Mouse (Mus musculus) kidney, adult 18-20 months (tissue): ENCODE measurements around the gene Adcy2.

Experiments used
- DNase-seq: peaks from one replicate; pipeline ENCODE4 v3.0.0; 2021

Gene Adcy2

DNA sequence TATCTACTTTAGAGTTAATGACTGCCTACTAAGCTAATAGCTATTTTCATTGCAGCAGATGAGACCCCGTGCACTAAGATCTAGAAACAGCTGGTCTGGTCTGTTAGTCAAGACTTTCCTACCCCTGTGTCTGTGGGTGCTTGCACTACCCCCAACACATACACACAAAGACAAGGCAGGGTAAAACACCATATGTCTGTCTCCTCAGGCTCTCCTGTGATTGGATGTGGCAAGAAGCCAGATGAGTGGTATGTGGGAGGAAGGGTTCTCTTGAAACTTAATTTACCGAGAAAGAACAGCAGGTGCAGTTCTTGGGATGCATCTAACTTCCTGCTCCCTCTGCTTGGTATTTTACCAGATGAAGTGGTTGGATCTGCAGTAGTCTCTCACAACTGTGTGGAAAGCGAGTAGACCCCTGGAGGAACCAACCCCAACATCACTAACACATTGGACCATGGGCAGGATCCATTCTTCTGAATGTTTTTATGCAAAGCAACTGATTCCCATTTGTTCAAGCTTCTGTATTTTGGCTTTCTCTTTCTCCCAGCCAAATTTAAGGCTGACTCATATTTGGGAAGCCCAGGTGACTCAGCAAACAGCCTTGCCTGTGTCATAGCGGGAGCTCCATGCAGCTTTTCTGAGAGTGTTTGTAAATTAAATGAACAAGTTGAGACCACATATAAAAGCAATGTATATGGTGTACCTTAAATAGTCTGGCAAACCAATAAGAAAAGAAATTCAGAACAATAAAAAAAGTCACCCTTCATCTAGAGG is 183.4 kb downstream of the Adcy2 start:
- DNase-seq = no peak

DNA sequence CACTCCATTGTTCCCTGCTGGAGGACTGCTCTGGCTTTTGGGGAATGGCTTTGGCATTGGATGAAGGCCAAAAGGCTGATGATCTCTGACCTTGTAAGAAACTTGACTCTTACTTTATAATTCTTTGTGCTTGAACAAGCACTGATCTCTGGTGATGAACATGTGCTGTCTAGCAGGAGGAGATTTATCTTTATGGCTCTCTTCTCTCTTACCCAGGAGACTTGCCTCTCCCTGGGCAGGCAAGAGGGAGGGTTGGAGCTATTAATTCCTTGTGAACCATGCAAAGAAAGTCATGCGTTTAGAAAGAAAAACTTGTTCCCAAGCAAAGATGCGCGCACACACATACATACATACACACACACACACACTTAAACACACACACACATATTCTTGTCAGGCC is 188.2 kb downstream of the Adcy2 start:
- no peak for DNase-seq

DNA sequence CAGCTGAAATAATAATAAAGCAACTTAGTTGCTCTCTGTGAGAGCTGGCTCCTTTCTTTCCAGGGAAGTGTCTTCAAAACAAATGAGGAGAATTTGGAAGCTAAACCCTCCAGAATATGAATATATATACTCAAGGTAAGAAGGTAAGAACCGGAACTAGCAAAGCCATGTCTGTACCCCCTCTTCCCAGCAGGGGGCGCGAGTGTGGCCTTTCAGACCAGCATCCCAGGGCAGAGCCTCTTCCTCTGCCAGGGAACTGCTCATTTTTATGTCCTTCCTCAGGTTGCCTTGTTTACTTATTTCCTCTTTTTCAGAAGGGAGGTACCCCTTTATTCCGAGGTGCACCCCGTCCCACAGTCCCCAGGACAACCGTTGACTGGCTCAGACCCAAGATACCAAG is 199.6 kb downstream of the Adcy2 start:
- DNase-seq = peak; percentile 6

DNA sequence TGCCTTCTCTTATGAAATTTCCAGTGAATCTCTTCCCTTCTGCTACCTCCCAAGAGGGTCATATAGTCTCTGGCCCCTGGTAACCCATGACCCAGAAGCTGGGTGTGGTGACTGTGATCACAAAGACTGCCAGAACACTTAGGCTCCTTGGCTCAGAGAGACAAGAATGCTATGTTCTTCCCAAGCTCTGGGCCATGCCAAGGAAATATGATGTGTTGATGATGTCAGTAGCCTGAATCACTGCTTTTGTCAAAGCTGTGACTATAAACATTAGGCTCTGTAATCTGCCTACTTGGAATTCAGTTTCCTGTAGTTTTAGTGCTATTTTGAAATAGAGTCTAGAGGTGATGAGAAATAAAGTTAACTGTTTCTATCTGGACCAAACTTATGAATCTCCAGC is 206.1 kb downstream of the Adcy2 start:
- no peak for DNase-seq

DNA sequence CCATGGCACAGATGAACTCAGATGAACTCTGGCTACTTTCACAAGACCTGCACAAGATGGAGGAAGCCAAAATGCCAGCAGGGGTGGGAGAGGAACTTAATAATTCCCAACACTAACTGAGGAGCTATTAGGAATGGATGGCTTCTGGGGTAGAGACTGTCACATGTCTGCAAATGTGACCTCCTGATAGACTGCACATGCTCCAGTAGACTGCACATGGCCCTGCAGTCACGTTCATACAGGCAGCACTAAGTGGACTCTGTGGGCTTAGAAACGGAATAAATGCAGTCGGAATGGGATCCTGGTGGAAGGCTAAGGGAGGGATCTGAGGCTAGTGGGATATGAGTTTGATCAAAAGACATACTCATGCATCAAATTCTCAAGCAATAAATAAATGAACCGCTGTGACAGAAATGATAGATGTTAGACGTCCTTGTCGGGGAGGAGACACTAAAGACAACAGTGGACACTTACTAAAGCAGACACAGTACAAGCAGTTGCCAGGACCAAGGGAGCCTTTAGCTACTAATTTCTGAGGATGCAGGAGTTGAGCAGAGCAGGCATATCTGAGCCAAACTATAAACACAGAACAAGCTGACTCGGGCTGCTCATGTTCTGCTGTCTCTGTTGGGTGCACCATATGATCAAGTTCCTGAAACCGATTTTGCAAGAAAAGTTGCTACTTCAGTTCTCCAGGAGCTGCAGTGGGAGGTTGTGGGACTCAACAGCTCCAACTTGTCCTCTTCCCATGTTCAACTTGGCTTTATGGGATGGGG is 211.9 kb downstream of the Adcy2 start:
- DNase-seq = no peak

DNA sequence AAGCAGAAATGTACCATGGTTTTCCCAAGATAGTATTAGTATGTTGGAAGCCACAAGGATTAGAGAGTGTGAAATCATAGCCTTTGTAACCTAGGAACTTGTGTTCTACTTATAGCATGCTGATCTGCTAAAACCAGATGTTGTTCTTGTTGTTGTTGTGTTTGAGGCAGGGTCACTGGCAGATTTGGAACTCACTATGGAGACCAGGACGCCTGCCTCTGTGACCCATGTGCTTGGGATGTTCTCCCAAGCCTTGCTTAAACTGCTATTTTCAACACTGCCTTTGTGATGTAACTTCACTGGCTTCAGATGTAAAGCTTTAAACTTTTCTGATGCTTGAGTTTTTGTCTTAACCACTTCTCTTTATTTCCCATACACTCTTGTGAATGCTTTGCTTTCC is 216.2 kb downstream of the Adcy2 start:
- DNase-seq = no peak

DNA sequence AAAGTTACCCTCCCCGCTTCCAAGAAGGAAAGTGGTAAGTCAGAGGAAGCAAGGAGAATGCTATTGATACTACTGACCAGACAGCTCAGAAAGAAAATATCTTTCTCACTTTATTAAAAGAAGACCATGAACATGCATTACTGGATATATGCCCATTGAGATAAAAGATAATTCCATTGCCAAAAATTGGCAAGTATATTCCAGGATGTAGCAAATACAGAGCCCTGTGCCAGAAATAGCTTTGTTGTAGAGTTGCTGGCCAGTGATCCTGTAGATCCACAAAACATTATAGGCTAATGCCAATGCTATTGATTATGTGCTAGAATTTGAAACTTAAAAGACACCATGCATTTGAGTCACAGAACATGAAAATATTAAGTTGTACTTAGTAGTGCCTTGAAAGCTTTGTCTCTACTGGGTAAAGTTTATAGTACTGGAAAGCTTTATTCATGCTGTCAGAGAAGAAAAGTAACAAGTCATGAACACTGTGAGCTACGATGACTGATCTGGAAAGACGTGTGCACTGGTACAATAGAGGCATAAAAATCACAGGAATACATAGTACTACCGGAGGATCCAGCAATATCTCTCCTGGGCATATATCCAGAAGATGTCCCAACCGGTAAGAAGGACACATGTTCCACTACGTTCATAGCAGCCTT is 221.2 kb downstream of the Adcy2 start:
- no peak for DNase-seq

DNA sequence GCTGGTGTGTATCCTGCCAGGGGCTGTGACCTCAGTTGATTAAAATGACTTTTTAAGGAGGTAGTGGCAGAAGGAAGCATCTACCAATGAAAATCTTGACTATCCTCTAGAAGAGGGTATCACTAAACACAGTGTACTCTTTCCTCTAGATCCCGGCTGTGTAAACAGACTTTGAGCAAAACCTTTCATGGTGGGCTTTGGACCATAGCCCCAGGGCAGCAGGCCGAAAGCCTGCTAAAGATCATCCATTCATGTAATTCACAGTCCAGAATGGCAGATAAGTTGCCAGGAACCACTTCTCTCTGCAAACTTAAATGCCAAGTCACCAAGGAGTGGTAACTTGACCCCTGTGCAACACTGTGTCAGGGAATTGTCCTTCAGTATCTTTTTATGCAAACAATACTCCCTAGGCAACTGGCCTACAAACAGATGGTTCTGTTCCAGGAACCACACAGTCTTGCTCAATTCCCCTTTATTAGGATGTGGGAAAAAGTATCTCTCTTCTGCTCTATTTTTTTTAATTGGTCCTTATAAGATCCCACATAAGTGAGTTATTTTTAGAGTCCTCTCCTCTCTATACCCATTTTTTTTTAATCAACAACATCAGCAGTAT is 225.6 kb downstream of the Adcy2 start:
- DNase-seq = no peak

DNA sequence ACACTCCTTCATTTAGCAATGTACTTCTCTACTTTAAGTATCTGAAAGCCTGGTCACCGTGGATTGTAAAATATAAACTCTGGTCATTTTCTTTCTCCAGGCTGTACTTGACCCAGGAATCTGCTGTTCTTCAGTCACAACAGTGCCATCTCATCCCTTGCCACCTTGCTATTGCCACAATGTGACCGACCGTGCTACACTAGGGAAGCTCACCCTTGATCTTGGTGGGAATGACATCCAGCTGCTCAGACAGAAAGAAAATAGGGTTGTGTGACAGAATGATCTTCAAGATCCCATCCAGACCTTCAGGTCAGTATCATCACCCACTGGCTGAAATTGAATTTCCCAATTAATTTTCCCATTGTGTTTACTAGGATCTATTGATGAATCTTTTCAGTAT is 230.8 kb downstream of the Adcy2 start:
- no peak for DNase-seq

DNA sequence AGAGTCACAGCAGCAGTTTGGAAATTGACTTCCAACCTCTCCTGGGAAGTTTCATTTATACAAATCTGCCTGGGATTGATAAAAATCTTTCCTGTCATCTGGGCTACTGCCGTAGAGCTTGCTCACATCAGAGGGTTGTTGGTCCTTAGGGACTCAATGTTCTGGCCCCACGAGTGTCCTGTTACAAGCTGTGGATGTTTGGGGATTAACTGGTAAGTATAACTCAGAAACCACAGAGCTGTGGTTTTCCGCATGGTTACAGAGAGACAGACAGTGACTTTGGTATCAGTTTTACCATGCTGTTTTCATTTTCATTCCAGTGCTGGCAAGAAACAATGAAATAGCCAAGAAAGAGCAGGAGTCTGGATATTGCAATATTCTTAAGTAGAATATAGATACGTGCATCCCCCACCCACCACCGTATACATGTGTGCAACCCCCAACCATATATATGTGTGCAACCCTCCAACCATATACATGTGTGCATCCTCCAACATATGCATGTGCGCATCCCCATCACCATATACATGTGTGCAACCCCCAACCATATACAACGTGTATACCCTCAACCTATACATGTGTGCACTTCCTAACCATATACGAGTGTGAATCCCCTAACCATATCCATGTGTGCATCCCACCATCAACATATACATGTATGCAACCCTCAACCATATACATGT is 233.3 kb downstream of the Adcy2 start:
- no peak for DNase-seq

DNA sequence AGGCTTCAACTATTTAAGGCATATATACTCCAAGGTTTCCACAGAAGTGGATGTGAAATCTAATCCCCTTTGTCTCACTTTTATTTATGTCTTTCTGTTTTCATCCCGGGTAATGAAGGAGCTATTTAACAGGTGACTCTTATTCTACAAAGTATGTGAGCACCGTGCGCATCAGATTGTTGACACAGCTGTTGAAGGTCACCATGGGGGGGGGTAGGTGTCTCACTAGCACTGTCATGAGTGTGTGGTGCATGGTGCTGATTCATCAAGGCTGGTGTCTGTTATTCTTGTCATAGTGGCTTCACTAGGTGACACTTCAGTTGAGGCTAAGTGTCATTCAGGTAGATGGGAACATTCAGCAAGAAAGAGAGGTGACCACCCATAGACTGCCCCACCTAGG is 234.7 kb downstream of the Adcy2 start:
- no peak for DNase-seq

DNA sequence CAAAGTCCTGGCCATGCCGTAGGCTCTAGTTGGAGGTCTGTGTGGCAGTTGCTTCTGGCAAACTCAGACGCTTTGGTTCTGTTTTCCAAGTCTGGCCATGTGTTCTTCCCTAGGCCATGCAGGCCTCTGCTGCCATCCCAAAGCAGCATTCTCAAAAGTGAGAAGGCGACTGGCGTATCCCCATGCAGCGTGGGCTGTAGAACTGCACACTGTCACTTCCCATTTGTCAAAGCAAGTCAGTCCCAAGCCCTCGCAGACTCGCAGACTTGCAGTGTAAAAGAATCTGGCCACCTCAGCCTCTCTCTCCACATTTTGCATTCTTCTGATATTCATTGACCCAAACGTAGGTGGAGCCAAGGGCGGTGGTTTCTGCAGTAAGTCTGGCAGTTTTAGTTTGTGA is 249.5 kb downstream of the Adcy2 start:
- no peak for DNase-seq

DNA sequence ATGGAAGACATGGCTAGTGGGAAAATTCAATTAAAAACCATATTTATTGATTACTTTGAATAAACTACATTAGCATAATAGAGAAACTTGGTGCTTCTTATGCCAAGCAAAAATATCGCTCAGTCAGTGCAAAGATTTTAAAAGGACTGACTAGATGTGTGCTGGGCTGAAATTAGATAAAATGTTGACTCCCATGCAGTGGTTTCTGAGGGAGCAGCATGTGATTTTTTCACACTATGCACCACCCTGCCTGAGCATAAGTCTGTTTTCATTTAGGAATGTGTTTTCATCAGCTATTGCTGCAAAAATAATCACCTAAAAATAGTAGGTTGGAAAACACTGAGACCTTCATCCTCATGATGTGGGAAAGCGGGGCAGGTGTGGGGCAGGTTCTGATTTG is 250.0 kb downstream of the Adcy2 start:
- no peak for DNase-seq

DNA sequence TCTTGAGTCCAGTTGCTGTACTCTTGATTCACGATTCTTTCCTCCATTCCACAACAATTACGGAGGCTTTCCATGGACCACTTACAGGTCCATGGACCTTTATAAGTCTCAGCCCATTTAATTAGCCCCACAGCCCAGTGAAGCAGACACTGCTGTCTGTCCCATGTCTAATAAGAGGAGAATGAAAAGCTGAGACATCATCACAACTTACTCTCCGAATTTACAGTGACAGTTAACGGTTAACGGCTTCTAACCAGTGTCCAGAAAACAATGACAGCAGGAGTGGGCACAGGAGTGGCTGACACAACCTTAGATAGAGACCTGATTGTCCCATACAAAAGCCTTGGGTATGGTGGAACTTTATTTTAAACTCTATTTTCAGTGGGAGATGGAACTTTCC is 253.9 kb downstream of the Adcy2 start:
- no peak for DNase-seq

DNA sequence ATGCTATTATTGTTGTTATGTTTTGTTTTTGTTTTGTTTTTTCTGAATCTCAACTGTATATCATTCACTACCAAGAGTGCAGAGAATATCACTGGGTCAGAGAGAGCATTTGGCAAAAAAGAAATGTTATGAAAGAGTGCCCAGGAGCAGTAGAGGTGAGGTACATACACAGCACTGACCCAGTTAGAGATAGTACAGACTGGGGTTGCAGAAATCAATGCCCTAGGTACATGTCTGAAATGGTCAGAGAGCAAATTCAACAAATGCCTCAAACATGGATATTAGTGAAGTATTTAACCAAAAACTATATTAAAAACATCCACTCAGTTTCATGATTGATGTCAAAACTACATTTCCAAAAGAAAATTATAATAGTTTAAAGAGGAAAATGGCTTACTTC is 286.7 kb downstream of the Adcy2 start:
- DNase-seq = no peak

DNA sequence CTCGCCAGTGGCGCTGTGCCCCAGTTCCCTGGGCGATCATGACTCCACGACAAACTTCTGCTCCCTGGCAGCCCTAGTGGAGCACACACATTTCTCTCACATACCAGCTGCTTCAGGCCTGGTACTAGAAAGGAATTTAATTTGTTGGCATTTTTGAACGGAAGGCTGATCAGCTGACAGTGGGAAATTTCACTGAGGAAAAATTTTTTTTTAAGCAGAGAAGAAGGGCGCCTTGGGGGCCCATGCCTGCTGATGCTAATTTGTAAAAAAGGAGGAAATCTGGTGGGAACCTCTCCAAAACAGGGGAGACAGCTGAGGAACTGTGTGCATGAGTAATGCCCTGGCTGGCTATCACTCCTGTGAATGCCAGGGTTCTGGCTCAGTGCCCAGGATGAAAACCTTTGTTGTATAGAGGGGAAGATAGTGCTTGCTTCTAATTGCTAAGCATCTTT is 292.0 kb downstream of the Adcy2 start:
- no peak for DNase-seq

DNA sequence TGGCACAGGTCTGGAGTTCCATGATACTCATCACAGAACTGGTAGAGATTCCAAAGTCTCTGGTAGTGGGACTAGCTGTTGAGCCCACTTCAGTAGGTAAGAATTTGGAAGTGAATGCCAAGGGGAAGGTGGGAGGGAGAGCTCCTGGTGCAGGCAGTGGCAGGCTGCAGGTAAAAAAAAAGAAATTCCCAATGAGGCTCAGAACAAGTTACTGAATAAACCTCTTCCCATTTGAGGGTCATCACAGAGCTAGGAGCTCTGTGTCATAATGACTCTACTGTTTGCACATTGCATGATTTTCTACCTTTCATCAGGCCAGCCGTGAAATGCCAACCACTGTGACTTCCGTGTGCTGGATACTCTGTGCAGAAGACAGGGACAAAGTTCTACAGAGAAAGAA is 314.4 kb downstream of the Adcy2 start:
- no peak for DNase-seq

DNA sequence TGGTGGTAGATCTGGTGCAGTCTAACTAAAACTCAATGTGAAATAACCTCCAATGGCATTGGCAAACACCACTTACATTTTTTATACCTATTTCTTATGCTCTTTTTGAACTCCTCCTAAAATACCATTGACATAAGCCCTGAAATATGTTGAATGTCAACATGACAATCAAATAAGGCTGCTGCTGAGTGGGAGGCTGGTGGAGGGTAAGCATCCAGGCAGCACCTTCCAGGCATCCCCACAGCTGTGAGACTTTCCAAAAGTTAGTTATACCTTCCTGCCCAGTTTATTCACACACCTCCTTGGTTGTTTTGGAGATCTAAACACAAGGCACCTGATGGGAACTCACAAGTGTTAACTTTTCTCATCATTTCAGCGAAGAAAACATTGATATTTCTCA is 318.9 kb downstream of the Adcy2 start:
- no peak for DNase-seq

DNA sequence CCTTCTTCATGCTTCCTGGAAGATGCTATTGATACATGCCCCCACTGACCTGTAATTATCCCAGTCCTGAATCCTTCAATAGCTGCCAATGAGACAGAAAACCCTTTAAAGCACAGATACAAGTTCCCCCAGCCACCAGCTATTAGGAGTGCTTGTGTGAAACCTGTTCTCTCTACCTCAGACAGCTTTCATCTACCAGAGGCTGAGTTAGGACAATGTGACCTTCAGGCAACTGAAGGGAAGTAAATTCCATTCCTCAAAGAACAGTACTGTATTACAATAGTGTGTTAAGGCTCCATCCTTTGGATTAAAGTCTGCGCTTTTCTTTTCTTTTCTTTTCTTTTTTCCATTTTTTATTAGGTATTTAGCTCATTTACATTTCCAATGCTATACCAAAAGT is 356.6 kb downstream of the Adcy2 start:
- DNase-seq = no peak

DNA sequence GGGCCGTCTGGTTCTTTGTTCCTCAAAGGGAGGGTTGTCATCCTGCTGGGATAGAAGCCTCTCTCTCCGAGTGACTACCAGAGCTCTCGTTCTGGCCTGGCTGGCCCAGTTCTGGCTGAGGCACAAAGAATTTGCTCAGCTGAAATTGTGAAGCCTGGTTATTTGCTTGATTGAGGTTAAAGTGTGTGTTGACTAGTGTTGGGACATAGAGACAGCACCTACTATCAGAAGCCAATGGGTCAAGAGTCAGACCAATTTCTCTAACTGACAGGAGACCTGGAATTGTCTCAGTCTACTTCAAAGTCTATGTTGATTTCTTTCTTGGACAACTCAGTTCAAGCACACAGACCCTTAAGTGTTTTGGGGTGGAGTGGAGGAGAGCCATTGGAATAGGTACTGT is 372.3 kb downstream of the Adcy2 start:
- no peak for DNase-seq

DNA sequence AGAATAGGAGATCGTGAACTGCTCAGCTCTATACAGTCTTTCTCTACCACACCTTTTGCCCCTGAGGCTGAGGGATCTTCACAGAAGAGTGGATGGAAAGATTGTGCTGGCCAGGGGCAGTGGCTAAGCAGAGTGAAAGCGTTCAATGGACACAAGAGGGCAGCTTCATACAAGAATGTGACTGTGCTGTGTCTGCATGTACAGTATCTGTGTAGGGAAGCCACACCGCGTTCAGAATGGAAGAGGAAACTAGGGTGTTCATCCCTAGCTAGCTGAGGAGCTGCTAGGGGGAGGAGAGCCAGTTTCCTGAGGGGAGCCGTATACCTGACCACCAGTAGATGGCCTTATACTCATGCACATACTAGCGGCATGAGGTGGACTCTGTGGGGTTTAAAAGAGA is 376.5 kb downstream of the Adcy2 start:
- no peak for DNase-seq

DNA sequence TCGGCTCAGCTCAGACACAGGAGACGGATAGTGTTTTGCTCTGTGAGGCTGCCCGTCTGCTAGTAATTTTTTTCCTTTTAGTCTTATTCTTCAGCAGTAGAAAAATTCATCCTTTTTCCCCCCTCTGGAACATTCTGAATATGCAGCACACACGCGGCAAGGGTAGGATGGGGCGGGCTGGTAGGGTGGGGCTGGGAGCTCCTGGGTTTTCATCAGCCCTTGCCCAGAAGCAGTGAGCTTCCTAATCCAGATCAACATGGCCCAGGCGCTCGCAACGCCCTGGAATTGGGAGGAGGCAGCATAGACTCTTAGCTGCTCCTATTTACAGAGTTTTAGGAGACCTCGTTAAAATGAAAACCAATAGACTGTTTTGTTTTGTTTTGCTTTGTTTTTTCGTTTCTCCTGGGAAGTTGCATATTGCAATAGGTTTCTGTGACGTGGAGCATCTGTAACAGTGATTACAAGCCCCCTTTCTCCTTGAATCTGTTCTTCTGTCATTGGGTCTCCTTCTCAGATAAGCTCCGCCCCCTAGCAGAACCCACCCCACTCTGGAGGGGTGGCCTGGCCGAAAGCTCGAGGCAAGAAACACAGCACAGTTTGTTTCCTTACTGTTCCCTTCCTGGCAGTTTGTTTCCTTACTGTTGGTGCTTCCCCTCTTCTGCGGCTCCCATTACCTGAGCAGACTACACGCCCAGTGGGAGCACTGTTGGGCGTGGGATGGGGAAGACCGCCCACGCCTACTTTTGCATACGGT is 391.5 kb downstream of the Adcy2 start:
- DNase-seq = no peak
